Mouse (Mus musculus) urinary bladder, postnatal 36 days (tissue): ENCODE results near the gene Olfr1274-ps.
"Not testable (repeated sequence)": the region's sequence is repeated elsewhere in the genome, so short reads cannot be mapped to it uniquely, and the experiment has no call there.

Source experiments
- DNase-seq, 2 experiments: peaks; one replicate each; pipeline ENCODE4 v3.0.0; 2022; ENCODE audit warnings: low spot score in 2 of 2, mixed read lengths in 1 of 2

The Olfr1274-ps gene

DNA sequence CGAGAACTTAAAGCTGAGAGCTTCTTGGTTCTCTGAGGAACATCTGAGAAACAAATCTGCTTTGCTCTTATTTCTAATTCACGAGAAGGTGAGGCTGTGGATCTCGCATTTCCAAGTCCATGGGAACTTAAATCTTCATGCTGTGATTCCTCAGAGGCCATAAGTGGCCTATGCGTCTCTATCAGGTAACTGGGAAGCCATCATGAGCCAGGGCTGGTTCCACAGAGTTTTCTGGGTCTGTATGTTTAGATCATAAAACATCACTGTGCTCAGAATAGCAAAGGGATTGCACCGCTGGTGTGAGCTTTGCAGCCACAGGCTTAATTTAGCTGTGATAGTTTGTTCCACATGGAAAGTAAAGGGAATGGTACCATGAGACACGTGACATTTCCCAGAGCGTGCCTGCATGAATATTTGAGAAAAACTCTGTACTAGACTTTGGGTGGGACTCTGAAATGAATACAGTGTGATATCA is at the start of gene Olfr1274-ps:
Olfr1274-ps (plus strand) TSS at position 51 of the 475 bp plus-strand sequence.
- DNase-seq, result not testable (repeated sequence)

- DNase-seq, result not testable (repeated sequence)
Observed at GRCm38 (mm10) chr2:90351047-90351446, 47.4 kb upstream of the Olfr1274-ps start.

GRCm38 (mm10) chr2:90351540-90351939 is 46.9 kb upstream of the Olfr1274-ps start:
- not testable (repeated sequence) for DNase-seq

DNA sequence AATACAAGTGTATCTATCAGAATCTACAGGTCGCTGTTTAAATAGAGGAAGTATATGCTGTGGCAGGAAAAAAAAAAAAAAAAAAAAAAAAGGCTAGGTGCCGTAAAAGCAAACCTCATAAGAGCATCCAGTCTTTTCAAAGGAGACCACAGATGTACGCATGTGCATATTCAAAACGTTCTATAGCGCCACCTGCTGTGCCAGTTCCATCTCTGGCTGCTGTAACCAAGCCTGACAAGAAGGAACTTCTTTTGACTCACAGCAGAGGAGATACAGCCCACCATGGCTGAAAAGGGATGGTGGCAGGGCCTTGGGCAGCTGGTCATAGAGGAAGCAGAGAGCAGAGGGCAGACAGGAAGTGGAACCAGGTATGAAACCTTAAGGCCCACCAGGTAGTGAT is 39.3 kb upstream of the Olfr1274-ps start:
- not testable (repeated sequence) for DNase-seq

DNA sequence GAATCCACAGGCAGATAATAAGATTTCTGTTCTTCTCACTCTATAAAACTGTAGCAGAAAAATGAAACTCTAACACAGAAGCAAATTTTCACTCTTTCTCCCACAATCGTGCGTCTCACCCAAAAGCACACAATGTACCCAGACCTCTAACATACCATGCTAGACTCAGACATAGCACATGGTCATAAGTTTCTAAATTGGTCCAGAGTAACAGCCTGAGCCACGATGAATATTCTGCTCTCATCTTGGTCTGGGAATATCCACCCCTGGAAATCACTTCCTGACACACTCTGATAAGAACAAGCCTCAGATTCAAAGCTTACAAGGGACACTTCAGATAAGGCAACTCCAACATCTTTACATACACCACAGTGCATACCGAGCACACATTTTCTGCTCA is 38.3 kb upstream of the Olfr1274-ps start:
- not testable (repeated sequence) for DNase-seq

DNA sequence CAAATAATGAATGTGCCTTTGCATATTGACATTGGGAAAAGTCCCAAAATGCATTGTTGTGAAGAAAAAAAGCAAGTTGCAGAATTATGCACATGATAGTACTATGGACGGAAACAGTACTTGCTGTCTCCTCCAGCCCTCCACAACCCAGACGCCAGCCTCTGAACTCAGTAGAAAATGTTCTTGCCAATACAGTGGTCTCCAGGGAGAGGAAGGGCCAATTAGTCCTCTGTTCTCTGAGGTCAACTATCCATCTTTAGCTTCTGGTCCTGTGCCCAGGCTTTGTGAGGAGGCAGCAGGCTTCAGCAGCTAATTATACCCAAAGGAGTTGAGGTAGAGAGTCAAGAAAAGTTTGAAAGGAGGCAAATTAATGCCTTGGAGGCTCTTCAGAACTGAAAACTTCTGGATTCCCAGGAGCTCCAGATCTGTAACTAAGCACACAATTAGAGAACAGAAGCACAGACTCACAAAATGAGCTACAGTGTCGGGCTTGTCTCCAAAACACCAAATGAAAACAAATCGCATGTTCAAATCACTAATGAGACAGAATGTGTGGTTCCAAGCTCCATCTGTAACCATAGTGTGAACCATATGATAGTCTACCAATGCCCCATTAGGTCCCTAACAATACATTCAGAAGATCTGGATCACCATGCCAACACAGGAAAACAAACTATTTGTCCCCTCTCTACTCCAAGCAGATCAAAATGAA is 15.8 kb downstream of the Olfr1274-ps start:
- not testable (repeated sequence) for DNase-seq

- not testable (repeated sequence) for DNase-seq
Observed at GRCm38 (mm10) chr2:90422282-90422681, 23.8 kb downstream of the Olfr1274-ps start.

DNA sequence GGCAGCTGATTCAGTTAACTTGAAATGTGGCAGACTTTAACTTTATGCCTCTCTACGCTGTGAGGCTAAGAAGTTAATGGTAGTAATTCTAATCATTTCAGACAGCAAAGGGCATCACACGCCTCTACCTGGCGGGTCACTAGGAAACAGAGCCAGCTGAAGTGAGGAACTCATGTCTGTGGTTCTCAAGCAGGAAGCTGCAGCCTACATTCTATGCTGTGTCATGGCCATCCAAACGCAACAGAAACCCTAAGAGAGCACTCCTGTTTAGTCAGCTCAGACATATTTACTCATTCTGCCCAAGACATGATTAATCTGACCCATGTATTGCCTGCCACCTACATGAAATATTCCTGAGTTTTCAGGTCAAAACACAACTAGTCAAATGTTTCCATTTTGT is 26.5 kb downstream of the Olfr1274-ps start:
- not testable (repeated sequence) for DNase-seq

DNA sequence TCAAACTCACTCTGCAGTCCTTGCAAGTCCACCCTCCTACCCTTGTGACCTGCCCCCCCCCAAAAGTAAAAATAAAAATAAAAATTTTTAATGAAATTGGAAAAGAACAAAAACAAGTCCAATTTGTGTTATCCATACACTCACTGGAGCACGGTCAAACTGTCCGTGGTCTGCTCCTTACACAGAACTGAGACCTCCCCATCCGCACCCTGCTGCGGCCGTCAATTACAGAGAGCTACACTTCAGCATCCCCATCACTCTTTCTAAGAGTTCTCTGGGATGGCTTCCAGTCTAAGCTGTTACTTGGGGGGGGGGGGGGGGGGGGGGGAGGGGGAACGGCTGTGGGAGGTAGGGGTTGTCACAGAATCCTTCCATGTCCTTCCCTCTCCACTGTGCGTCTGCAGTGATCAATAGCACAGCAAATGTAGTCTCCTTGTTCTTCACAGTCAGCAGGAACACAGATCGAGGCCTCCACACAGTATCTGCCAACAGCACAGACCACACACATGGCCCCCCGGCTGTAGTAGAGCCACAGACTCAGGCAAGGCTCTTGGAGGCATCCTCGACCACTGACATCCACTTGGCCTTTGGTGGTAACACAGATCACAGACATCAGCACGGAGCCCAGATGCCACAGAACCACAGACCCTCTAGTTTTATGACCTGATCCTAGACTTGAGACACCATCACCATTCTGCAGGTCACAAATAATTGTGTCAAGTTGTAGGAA is 30.7 kb downstream of the Olfr1274-ps start:
- not testable (repeated sequence) for DNase-seq

- DNase-seq, result not testable (repeated sequence)
Observed at GRCm38 (mm10) chr2:90429782-90430181, 31.3 kb downstream of the Olfr1274-ps start.

DNA sequence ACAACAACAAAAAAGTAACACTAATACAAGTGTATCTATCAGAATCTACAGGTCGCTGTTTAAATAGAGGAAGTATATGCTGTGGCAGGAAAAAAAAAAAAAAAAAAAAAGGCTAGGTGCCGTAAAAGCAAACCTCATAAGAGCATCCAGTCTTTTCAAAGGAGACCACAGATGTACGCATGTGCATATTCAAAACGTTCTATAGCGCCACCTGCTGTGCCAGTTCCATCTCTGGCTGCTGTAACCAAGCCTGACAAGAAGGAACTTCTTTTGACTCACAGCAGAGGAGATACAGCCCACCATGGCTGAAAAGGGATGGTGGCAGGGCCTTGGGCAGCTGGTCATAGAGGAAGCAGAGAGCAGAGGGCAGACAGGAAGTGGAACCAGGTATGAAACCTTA is 39.0 kb downstream of the Olfr1274-ps start:
- not testable (repeated sequence) for DNase-seq

DNA sequence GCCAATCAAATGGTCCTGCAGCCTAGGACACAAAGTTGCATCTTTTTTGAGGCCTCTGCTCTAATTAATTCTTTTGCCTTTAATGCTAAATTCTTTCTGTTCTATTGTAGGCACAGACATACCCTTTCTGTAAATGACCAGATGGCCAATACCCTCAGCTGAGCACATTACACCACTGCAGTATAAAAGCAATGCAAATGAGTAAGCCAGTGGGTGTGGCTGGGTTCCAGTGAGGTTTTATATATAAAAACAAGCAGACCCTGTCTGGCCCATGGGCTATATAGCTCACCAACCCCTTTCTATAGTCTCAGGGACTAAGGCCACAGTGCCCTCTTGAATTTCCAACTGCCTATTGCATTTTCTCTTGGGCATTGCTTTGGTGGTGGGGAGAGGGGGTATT is 41.7 kb downstream of the Olfr1274-ps start:
- not testable (repeated sequence) for DNase-seq

- DNase-seq, result not testable (repeated sequence)
Observed at GRCm38 (mm10) chr2:90441811-90442210, 43.3 kb downstream of the Olfr1274-ps start.

GRCm38 (mm10) chr2:90443811-90444210 is 45.3 kb downstream of the Olfr1274-ps start:
- no peak for DNase-seq

- no peak for DNase-seq
Observed at GRCm38 (mm10) chr2:90448967-90449740, 50.7 kb downstream of the Olfr1274-ps start.

- no peak for DNase-seq
Observed at GRCm38 (mm10) chr2:90452380-90452779, 53.9 kb downstream of the Olfr1274-ps start.
